Mouse (Mus musculus) lung, adult 2 months (tissue): ENCODE results near the gene Add1.

Source experiments
- CTCF ChIP-seq: fragments of 200-500 bp; IDR thresholded peaks from 2 replicates; pipeline ENCODE4 v1.5.1; 2011; ENCODE audit warnings: mild to moderate bottlenecking, low read length, control low read depth; ENCODE audit not compliant: insufficient read depth
- POLR2A ChIP-seq: fragments of 200-500 bp; IDR thresholded peaks from 2 replicates; pipeline ENCODE4 v1.6.1; 2011; ENCODE audit warnings: low read depth, mild to moderate bottlenecking, control low read depth, low read length, borderline replicate concordance; ENCODE audit errors: extremely low read depth

DNA sequence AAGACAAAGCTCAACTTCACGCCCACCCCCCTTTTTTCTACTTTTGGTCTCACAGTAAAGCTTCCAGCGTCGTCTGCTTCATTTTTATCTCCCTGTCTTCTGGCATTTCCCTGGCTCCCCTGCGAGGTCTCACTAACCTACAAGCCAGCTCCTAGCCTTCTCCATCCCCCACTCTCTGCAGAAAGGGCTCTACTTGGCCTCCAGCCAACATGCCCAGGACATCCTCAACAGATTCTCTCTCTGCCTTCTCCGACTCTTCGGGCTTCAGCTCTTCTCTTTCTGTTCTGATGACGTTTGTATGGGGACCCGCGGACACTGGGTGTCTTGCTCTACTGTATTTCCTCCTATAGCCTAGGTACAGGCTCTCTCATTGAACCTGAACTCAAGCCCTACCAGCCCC lies 81.4 kb downstream of the Add1 start:
- TF ChIP-seq POLR2A (no peak), CTCF (no peak)
